Mouse (Mus musculus) liver, embryonic 12.5 days (tissue): ENCODE measurements around the gene Habp2. TPM values are rescaled to one million over a fixed set of nuclear protein-coding genes. Genes with fewer than 3 reads are reported as not detected.

Experiments used
- ATAC-seq: fragments of 200-750 bp; cut with Nextera tagmentation; 2 replicates; pipeline ENCODE4 v1.8.0; 2017; ENCODE audit warnings: moderate number of reproducible peaks, mild to moderate bottlenecking, moderate library complexity
- H3K27ac ChIP-seq: fragments of 300-500 bp; sonication (generic); 2 replicates; pipeline ENCODE4 v1.5.1; 2016; ENCODE audit warnings: mild to moderate bottlenecking
- H3K27me3 ChIP-seq: fragments of 300-500 bp; sonication (generic); replicated peaks from 2 replicates; pipeline ENCODE4 v1.6.1; 2016; ENCODE audit warnings: mild to moderate bottlenecking, moderate library complexity
- H3K36me3 ChIP-seq: fragments of 300-500 bp; sonication (generic); 2 replicates; pipeline ENCODE4 v1.6.1; 2016; ENCODE audit warnings: mild to moderate bottlenecking, moderate library complexity
- H3K4me1 ChIP-seq: fragments of 300-500 bp; sonication (generic); 2 replicates; pipeline ENCODE4 v1.6.1; 2016
- H3K4me2 ChIP-seq: fragments of 300-500 bp; sonication (generic); 2 replicates; pipeline ENCODE4 v1.6.1; 2016; ENCODE audit warnings: mild to moderate bottlenecking, moderate library complexity
- H3K4me3 ChIP-seq: fragments of 300-500 bp; sonication (generic); 2 replicates; pipeline ENCODE4 v1.5.1; 2016; ENCODE audit warnings: mild to moderate bottlenecking, moderate library complexity
- H3K9ac ChIP-seq: fragments of 300-500 bp; sonication (generic); 2 replicates; pipeline ENCODE4 v1.6.1; 2016; ENCODE audit warnings: mild to moderate bottlenecking, moderate library complexity
- H3K9me3 ChIP-seq: fragments of 300-500 bp; sonication (generic); replicated peaks from 2 replicates; pipeline ENCODE4 v1.6.1; 2016; ENCODE audit warnings: mild to moderate bottlenecking, moderate library complexity
- WGBS: fragments of 180-500 bp; shearing (Covaris S2); methylation state at CpG from one replicate; pipeline ENCODE4 v1.1.7; 2016; ENCODE audit not compliant: insufficient replicate concordance; 5-methylcytosine and 5-hydroxymethylcytosine counted together
- polyA plus RNA-seq: library from polyadenylated mRNA; unstranded; fragments of >200 nt; fragmentation: Nextera tagmentation; extraction: Ambion mirVana; gene quantifications from 2 replicates; pipeline ENCODE4 v1.2.1, GENCODE M21; 2016

Habp2 gene
- polyA plus RNA-seq, 1 experiment from 2014 or later, result 42.9 TPM

DNA sequence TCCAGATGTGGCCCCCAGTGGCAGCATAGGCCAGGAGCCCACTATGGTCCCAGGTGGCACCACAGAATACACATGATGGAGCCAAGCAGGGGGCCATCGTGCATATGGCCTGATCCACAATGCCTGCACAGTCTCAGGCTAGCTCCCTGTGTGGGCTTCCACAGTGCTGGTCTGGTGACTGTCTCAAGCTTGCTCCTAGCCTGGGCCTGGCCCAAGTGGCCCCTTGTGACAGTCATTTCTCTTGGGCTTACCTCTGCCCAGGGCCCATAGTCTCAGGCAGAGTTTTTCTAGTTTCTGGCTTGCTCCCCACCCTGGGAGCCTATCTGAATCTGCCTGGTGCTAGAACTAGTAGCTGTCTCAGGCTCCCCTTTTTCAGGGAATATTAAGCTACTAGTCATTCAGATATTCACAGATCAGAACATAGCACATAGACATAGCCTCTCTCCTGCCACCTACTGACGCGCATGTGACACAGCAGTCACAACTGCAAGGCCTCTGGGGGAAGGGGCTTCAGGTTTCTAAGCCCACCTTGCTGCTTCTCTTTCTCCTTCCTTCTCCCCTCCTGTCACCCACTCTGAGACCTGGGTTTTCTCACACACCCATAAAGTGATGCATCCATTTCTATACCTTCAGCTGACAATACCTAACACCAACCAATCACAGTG lies 9.7 kb upstream of the Habp2 start:
- no peak overlapping the region for H3K27ac ChIP-seq
- H3K4me3 ChIP-seq, result no peak overlapping the region
- no peaks in the 10 kb centered on the region for H3K36me3 ChIP-seq
- H3K4me1 ChIP-seq, result peaks cover 5% of the 10 kb centered on the region; the same call in 1 of the 2 replicates
- H3K9me3 ChIP-seq, result no peaks in the 10 kb centered on the region
- no peak overlapping the region for H3K4me2 ChIP-seq
- peak; percentile 23; the same call in 1 of the 2 replicates for ATAC-seq
- H3K27me3 ChIP-seq, result no peaks in the 10 kb centered on the region
- no peak overlapping the region for H3K9ac ChIP-seq
- WGBS, result 41% methylated on average over 3 of the region's 3 CpGs

DNA sequence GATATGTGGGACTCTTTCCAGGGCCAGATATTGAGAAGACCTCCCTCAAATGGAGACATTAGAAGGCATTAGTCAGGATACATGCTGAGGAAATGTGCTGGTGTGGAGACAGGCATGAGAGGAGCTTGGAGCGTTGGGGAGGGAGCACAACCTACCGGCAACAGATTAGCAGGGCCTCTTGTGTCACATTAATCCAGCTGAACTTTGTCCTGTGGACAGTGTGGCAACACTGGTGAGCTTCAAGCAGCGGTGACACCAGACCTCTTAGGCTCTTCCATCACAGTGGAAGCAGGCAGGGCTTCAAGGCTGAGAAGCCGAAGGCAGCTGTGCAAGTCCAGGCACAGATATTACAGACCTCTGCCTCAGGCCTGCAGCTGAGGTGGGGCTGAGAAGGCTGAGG lies 9.0 kb upstream of the Habp2 start:
- no peak overlapping the region for H3K4me3 ChIP-seq
- no peak overlapping the region for H3K4me2 ChIP-seq
- no peaks in the 10 kb centered on the region for H3K36me3 ChIP-seq
- ATAC-seq, result peak; percentile 60; the same call in 1 of the 2 replicates
- H3K4me1 ChIP-seq, result peaks cover 5% of the 10 kb centered on the region; the same call in 1 of the 2 replicates
- 69% methylated on average over 4 of the region's 4 CpGs for WGBS
- H3K9ac ChIP-seq, result no peak overlapping the region
- H3K27me3 ChIP-seq, result no peaks in the 10 kb centered on the region
- H3K9me3 ChIP-seq, result no peaks in the 10 kb centered on the region
- H3K27ac ChIP-seq, result no peak overlapping the region

DNA sequence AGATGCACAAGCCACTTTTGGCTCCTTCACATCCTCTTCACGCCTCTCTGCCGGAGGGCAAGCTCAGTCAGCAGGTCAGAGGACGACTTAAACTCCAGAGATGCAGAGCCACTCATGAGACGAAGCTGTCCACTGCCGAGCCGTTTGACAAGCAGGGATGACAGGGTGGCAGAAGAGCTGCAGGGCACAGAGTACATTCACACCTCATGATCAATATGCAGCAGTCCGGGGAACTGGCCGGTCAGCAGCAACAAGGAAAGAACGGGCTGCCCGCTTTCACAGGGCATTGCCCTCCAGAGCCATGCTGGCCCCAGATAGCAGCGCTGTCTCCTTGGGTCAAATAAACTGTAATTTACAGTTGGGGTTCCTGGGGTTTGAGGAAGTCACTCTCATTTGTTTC lies 8.6 kb upstream of the Habp2 start:
- Histone ChIP-seq H3K4me2 (no peak overlapping the region), H3K9ac (no peak overlapping the region), H3K36me3 (no peaks in the 10 kb centered on the region), H3K27ac (no peak overlapping the region), H3K27me3 (no peaks in the 10 kb centered on the region), H3K9me3 (no peaks in the 10 kb centered on the region), H3K4me3 (no peak overlapping the region), H3K4me1 (peaks cover 5% of the 10 kb centered on the region; the same call in 1 of the 2 replicates)
- ATAC-seq, result no peak; the same call in 1 of the 2 replicates
- WGBS, result 68% methylated on average over 11 of the region's 11 CpGs

DNA sequence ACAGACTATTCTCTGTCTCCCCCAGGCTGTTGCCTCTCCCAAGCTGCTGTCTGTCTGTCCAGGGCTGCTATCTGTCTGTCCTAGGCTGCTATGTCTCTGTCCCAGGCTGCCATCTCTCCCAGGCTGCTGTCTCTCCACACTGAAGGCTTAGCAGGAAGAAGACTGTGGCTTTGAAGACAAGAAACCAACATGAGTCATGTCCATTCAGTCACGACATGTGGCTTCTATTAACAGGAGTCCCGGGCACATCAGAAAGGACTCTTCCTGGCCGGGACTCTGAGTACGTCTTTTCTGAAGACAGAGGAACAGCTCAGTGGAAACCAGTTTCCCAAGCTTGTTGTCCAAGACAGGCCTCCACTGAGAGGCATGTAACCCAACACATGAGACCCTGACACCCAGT lies 1.7 kb upstream of the Habp2 start:
- Histone ChIP-seq H3K27ac (no peak overlapping the region), H3K4me3 (no peak overlapping the region), H3K4me2 (no peak overlapping the region), H3K9me3 (no peaks in the 10 kb centered on the region), H3K36me3 (no peaks in the 10 kb centered on the region), H3K4me1 (no peaks in the 10 kb centered on the region), H3K9ac (no peak overlapping the region), H3K27me3 (no peaks in the 10 kb centered on the region)
- 39% methylated on average over 4 of the region's 4 CpGs for WGBS
- no peak for ATAC-seq

DNA sequence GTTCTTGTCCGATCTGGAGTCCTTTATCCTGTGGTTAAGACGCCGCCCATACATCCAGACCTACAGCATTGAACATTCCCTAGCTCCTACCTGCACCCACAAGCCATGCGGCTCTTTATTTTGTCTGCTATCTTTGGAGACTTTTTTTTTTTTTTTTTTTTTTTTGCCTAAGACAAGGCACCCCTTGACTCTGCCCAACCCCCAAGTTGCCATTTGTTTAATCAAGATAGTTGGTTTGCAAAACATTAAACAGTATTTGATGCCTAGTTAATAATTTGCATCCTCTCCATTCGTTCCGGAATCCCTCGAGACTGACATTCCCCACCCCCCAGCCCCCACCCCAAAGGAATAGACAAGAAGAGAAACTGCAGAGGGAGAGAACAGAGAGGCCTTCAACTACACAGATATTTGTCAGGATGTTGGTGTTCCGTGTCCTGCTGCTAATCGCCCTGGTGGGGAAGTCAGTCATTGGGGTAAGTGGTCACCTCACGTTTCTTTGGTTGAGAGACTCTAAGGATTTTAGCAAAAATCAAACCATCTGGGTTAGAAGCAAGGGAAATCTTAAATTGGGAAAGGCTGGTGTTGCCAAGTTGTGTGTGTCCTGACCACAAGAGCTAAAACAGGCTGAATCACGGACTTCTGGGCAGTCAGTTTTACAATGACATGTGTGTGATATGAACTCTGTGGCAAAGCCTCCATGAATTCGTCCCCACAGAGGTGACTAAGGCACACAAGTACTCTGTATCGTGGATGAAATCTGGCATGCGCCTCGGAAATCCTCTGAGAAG lies 837 bp downstream of the Habp2 start:
- H3K27ac ChIP-seq, result peak overlapping the region; percentile 48; the same call in 1 of the 2 replicates
- peak overlapping the region; percentile 33; the same call in 1 of the 2 replicates for H3K9ac ChIP-seq
- WGBS, result 59% methylated on average over 15 of the region's 15 CpGs
- peak overlapping the region; percentile 42 for H3K4me2 ChIP-seq
- no peaks in the 10 kb centered on the region for H3K36me3 ChIP-seq
- 0 out of 2 replicates have a peak, but pooled peaks have one; percentile 9 for ATAC-seq
- no peaks in the 10 kb centered on the region for H3K4me1 ChIP-seq
- H3K9me3 ChIP-seq, result no peaks in the 10 kb centered on the region
- 0 out of 2 replicates have a peak, but pooled peaks cover 3% of the 10 kb centered on the region for H3K27me3 ChIP-seq
- H3K4me3 ChIP-seq, result peak overlapping the region; percentile 32

DNA sequence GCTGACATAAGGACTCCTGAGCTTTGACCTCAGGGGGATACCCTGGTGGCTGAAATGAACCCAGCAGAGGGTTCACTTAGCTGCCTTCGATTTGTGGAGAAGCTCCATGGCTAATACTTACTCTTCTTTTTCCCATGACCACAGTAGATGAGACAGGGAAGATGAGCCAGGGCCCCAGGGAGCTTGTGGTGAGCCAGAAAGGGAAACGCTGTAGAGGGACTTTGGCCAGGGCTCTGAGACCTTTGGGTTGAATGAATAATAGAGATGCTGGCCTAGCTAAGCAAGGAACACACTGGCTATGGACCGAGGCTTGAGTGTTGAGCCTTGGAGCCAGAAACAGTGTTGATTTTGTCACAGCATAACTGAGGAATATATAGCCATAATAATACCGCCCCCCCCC lies 1.5 kb downstream of the Habp2 start:
- H3K4me3 ChIP-seq, result peak overlapping the region; percentile 32
- ATAC-seq, result 0 out of 2 replicates have a peak, but pooled peaks have one; percentile 31
- peak overlapping the region; percentile 42 for H3K4me2 ChIP-seq
- H3K27ac ChIP-seq, result peak overlapping the region; percentile 48; the same call in 1 of the 2 replicates
- H3K4me1 ChIP-seq, result no peaks in the 10 kb centered on the region
- 0 out of 2 replicates have a peak, but pooled peaks cover 3% of the 10 kb centered on the region for H3K27me3 ChIP-seq
- no peak overlapping the region for H3K9ac ChIP-seq
- 56% methylated on average over 4 of the region's 4 CpGs for WGBS
- no peaks in the 10 kb centered on the region for H3K9me3 ChIP-seq
- no peaks in the 10 kb centered on the region for H3K36me3 ChIP-seq

DNA sequence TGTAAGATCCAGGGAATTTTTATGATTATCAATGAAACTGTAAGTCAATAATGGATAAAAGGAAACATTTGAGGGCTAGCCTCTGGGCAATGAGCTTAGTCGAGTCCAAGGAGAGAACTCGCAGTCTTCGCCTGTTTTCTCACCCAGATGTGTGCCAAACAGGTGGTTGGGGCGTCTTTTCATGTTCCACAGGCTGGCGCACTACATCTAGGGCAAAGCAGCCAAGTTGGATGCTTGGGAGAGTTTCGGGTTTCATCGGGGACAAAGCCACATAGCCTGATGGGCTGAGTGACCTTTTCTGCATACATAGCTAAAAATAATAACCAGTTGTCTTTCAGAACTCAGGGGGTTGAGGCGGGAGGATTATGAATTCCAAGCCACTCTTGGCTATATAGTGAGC lies 2.7 kb downstream of the Habp2 start:
- no peak for ATAC-seq
- Histone ChIP-seq H3K4me2 (peak overlapping the region; percentile 42), H3K9me3 (no peaks in the 10 kb centered on the region), H3K4me3 (peak overlapping the region; percentile 32; the same call in 1 of the 2 replicates), H3K9ac (no peak overlapping the region), H3K36me3 (no peaks in the 10 kb centered on the region), H3K4me1 (no peaks in the 10 kb centered on the region), H3K27me3 (0 out of 2 replicates have a peak, but pooled peaks cover 3% of the 10 kb centered on the region), H3K27ac (no peak overlapping the region)
- 69% methylated on average over 8 of the region's 8 CpGs for WGBS

DNA sequence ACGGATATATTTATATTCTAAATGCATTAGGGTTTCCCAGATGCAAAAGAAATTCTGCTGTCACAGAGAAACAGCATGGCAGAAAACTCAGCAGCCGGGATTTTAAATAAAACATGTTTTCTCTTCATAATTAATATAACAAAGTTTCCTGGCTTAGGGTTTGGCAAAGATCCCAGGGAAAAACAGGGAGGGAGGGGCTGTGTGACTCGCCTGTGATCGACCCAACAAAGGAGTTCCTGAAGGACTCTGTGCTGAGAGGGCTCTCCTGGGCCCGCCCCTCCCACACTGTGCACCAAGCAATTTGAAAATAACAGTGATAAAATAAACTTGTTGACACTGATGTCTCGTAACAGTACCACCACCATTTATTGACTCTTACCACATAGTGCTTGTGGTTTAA lies 5.0 kb downstream of the Habp2 start:
- Histone ChIP-seq H3K27ac (no peak overlapping the region), H3K9ac (no peak overlapping the region), H3K36me3 (no peaks in the 10 kb centered on the region), H3K9me3 (no peaks in the 10 kb centered on the region), H3K4me3 (no peak overlapping the region), H3K4me1 (no peaks in the 10 kb centered on the region), H3K27me3 (0 out of 2 replicates have a peak, but pooled peaks cover 3% of the 10 kb centered on the region), H3K4me2 (no peak overlapping the region)
- 53% methylated on average over 6 of the region's 6 CpGs for WGBS
- no peak for ATAC-seq

DNA sequence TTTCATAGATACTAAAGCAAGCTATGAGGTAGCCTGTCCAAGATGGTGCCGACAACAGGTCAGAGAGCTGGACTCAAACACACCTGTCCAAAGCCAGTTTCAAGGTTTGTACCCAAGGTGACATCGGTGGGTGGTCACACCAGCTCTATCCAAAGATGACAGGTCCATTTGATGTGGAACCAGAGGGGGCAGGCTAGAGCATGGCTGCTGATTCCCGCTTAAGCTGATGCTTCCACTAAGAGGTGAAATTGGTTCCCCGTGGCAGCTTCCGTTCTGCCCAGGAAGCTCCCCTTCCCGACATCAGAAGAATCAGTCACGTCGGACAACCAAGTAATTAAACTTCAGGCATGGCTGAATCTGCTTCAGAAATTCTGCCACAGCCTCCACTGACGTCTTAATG lies 5.4 kb downstream of the Habp2 start:
- H3K36me3 ChIP-seq, result no peaks in the 10 kb centered on the region
- no peak overlapping the region for H3K9ac ChIP-seq
- H3K4me1 ChIP-seq, result no peaks in the 10 kb centered on the region
- no peak overlapping the region for H3K27ac ChIP-seq
- no peak overlapping the region for H3K4me2 ChIP-seq
- WGBS, result 52% methylated on average over 9 of the region's 9 CpGs
- 0 out of 2 replicates have a peak, but pooled peaks cover 3% of the 10 kb centered on the region for H3K27me3 ChIP-seq
- H3K9me3 ChIP-seq, result no peaks in the 10 kb centered on the region
- no peak overlapping the region for H3K4me3 ChIP-seq
- ATAC-seq, result no peak

DNA sequence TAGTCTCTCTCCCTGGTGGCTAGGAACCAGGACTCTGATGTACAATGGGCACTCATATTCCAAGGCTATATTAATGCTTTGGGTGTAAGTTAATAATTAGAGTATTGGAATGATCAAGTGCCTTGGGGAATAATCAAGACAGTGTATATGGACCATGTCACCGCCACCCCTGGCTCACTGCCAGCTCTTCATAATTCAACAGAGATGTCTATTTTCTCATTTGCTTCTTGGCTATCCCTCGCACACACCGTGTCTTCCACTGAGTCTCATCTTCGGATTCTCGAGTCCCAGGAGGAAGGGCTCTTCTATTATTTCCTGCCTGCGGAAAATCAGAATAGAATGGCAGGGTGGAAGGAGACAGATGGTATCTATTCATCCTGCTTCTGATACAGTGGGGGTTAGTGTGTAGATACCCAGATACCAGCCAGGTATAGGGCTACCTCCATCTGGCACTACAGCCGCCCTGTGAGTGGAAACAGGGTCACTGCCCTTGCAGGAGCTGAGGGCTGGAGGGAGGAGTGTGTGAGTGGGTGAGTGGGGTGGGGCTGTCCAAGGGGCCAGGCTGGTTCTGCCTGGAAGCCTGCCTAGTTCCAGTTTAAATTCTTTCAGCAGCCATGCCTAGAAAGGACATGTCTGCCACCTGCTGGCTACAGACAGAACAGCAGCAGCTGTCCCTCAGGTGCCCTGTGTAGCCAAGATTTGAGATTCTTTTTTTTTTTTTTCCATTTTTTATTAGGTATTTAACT lies 7.9 kb downstream of the Habp2 start:
- 53% methylated on average over 7 of the region's 7 CpGs for whole genome bisulfite sequencing
- no peak overlapping the region for H3K4me2 ChIP-seq
- 0 out of 2 replicates have a peak, but pooled peaks have one; percentile 36 for ATAC-seq

DNA sequence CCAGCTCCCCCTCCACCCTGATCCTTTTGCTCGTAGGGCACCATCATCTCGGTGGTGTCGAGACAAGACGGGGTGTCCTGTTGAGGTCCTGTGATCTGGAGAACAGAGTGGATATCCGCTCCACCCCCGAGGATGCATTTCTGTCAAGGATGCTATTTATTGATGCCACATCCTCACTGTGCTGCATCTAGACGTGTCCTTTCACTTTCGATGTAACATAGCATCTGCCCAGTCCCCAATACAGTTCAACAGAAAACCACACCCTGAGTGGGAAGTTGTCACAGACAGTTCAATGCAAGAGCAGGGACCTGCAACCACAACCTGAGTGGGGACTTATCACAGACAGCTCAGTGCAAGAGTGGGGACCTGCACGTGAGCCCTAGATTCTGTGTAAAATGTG lies 9.7 kb downstream of the Habp2 start:
- ATAC-seq, result no peak
- Histone ChIP-seq H3K4me2 (no peak overlapping the region), H3K27ac (no peak overlapping the region), H3K36me3 (no peaks in the 10 kb centered on the region), H3K9ac (no peak overlapping the region), H3K4me1 (no peaks in the 10 kb centered on the region), H3K4me3 (no peak overlapping the region), H3K9me3 (no peaks in the 10 kb centered on the region), H3K27me3 (0 out of 2 replicates have a peak, but pooled peaks cover 4% of the 10 kb centered on the region)
- WGBS, result 62% methylated on average over 9 of the region's 9 CpGs

More for the DNA sequence above, 7.9 kb downstream of the Habp2 start:
- H3K4me3 ChIP-seq, result no peak overlapping the region
- 0 out of 2 replicates have a peak, but pooled peaks cover 3% of the 10 kb centered on the region for H3K27me3 ChIP-seq
- H3K9me3 ChIP-seq, result no peaks in the 10 kb centered on the region
- no peaks in the 10 kb centered on the region for H3K36me3 ChIP-seq
- H3K4me1 ChIP-seq, result no peaks in the 10 kb centered on the region
- H3K27ac ChIP-seq, result no peak overlapping the region
- no peak overlapping the region for H3K9ac ChIP-seq
